Comparison of ENCODE assay signal across 12 mouse cellular contexts in the genomic region with DNA sequence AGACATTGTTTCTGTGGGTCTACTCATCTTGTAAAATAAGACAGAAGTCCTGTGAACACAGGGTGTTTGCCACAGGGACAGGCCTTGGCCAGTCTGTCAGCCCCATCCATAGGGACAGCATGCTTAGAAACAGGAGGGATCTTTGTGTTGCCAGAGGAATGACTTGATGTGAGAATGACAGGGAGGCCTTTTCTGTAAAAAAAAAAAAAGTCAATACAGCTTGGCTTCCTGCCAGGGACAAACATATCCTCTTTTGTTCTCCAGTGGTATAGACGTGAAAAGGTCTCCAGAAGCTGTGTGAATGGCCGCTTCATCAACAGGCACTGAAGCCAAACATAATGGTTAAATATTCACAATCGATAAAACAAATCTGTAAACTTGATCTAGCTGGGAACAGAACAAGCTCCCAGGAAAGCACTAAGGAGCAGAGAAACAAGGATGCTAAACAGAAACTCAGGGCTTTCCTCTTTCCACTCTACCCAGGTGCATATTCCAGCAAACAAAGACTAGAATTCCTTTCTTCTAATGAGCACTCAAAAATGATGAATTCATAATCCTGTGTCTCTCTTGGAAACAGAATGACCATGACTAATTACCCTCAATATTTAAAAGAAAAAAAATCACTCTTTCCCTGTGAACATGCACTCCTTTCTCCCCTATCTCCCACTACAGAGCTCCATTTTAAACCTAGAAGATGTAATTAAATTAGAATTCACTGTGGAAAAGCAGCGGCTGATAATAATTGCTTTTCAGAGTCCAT.
A peak's percentile ranks its signal among the peaks of the same experiment; 100 is the strongest.
DNase-seq lines count a peak whose midpoint lies in the region; ATAC-seq lines count a peak whose summit lies in the region.
"Had no signal": no experiment of that assay in that cellular context is flagged by ENCODE, and none has a peak within 500 bp of the region (broad histone marks: within the 10 kb centered on the region; RNA-seq: fewer than 3 reads in every experiment).

No protein-coding gene starts in this region.

- peak; percentile 77 for ATAC-seq in neural tube, embryonic 11.5 days (ENCODE audit: insufficient read depth, low FRiP score, low TSS enrichment)
- peak; percentile 70 for ATAC-seq in forebrain, embryonic 14.5 days
- peak; percentile 82 for ATAC-seq in midbrain, embryonic 12.5 days (ENCODE audit: low FRiP score, low read depth)
- no peak for ATAC-seq in inflammation-experienced regulatory T-cells, adult 6 months

- intact Hi-C loops in left cerebral cortex, postnatal 10 days (cut with DNase I) = no loop called here

- H3K27me3 ChIP-seq in neural tube, embryonic 11.5 days (ENCODE audit: control insufficient read depth, insufficient read depth, low read length) = no peaks in the 10 kb centered on the region
- H3K27me3 ChIP-seq in forebrain, embryonic 14.5 days (replicated peaks; ENCODE audit: control insufficient read depth, insufficient read depth, low read length) = no peaks in the 10 kb centered on the region
- H3K27me3 ChIP-seq in midbrain, embryonic 12.5 days = no peaks in the 10 kb centered on the region

- WGBS in neural tube, embryonic 11.5 days = 53% methylated on average over 4 of the region's 4 CpGs
- WGBS in forebrain, embryonic 14.5 days = 5% methylated on average over 4 of the region's 4 CpGs
- 30% methylated on average over 4 of the region's 4 CpGs for WGBS in midbrain, embryonic 12.5 days

- no peak overlapping the region for H3K4me2 ChIP-seq in neural tube, embryonic 11.5 days (ENCODE audit: low read depth)
- H3K4me2 ChIP-seq in forebrain, embryonic 14.5 days (ENCODE audit: low read length) = no peak overlapping the region
- no peak overlapping the region for H3K4me2 ChIP-seq in midbrain, embryonic 12.5 days (replicated peaks)
- H3K4me2 ChIP-seq: liver, embryonic 11.5 days had no signal

- no peaks in the 10 kb centered on the region for H3K4me1 ChIP-seq in neural tube, embryonic 11.5 days (ENCODE audit: control insufficient read depth, insufficient read depth, low read length)
- 0 out of 2 replicates have a peak, but pooled peaks cover 5% of the 10 kb centered on the region for H3K4me1 ChIP-seq in forebrain, embryonic 14.5 days (ENCODE audit: control insufficient read depth, insufficient read depth, low read length)
- 0 out of 2 replicates have a peak, but pooled peaks cover 2% of the 10 kb centered on the region for H3K4me1 ChIP-seq in midbrain, embryonic 12.5 days

- H3K27ac ChIP-seq in neural tube, embryonic 11.5 days (ENCODE audit: low read depth, low read length) = no peak overlapping the region
- H3K27ac ChIP-seq in forebrain, embryonic 14.5 days (ENCODE audit: low read depth, low read length) = peak overlapping the region; percentile 2; the same call in 1 of the 2 replicates
- H3K27ac ChIP-seq in midbrain, embryonic 12.5 days (replicated peaks) = peak overlapping the region; percentile 69

- H3K9me3 ChIP-seq in neural tube, embryonic 11.5 days (ENCODE audit: control insufficient read depth, low read length) = no peaks in the 10 kb centered on the region
- no peaks in the 10 kb centered on the region for H3K9me3 ChIP-seq in forebrain, embryonic 14.5 days (replicated peaks; ENCODE audit: control insufficient read depth, low read length)
- no peaks in the 10 kb centered on the region for H3K9me3 ChIP-seq in midbrain, embryonic 12.5 days

- peak; percentile 21 for DNase-seq in neural tube, embryonic 11.5 days (ENCODE audit: low spot score)
- no peak for DNase-seq in neural tube, embryonic 10.5 days (ENCODE audit: extremely low spot score, low spot score)
- DNase-seq in forebrain, embryonic 14.5 days (ENCODE audit: low spot score) = peak; percentile 33
- no peak for DNase-seq in thymus, postnatal 10 days (ENCODE audit: low spot score in 2 of 2)
- no peak for DNase-seq in left cerebral cortex, postnatal 10 days (ENCODE audit: extremely low spot score in 1 of 2, low spot score in 2 of 2)
- DNase-seq: cerebellum, postnatal 14 days; gastrocnemius, postnatal 36 days; heart, postnatal 14 days; lung, postnatal 10 days had no signal

- no peaks in the 10 kb centered on the region for H3K36me3 ChIP-seq in neural tube, embryonic 11.5 days (ENCODE audit: control insufficient read depth, insufficient read depth, low read length)
- no peaks in the 10 kb centered on the region for H3K36me3 ChIP-seq in forebrain, embryonic 14.5 days (ENCODE audit: control insufficient read depth, insufficient read depth, low read length)
- H3K36me3 ChIP-seq in midbrain, embryonic 12.5 days = no peaks in the 10 kb centered on the region

- no peak overlapping the region for H3K9ac ChIP-seq in neural tube, embryonic 11.5 days (ENCODE audit: low read length)
- H3K9ac ChIP-seq in forebrain, embryonic 14.5 days (ENCODE audit: low read length) = no peak overlapping the region
- no peak overlapping the region for H3K9ac ChIP-seq in midbrain, embryonic 12.5 days (replicated peaks)

- no peak overlapping the region for H3K4me3 ChIP-seq in neural tube, embryonic 11.5 days (ENCODE audit: low read depth, low read length)
- H3K4me3 ChIP-seq in forebrain, embryonic 14.5 days (ENCODE audit: low read depth, low read length) = no peak overlapping the region
- no peak overlapping the region for H3K4me3 ChIP-seq in midbrain, embryonic 12.5 days

Comparison
In these comparisons a context has a peak if more than half of its experiments do, and no peak if none do; other contexts are left out.
1. DNase-seq: peak in neural tube, embryonic 11.5 days (single experiment) and forebrain, embryonic 14.5 days (single experiment); none in neural tube, embryonic 10.5 days (single experiment), thymus, postnatal 10 days (0 of 2) and left cerebral cortex, postnatal 10 days (0 of 2).